Mouse (Mus musculus) MEL (cell line): ENCODE data around the gene Scn8a.

Experiments used
- CHD1 ChIP-seq: IDR thresholded peaks from 2 replicates; pipeline ENCODE4 v1.6.1; 2012; ENCODE audit warnings: low read depth, mild to moderate bottlenecking, inconsistent platforms, low read length, improper control_type of control experiment
- CTCF ChIP-seq, 3 experiments: IDR thresholded peaks in 2 of 3; conservative IDR thresholded peaks in 1 of 3; 2 replicates each; pipeline ENCODE4 v1.5.1; 2011 to 2012; ENCODE audit warnings: low read length in 3 of 3, low read depth in 2 of 3, mild to moderate bottlenecking in 2 of 3, improper control_type of control experiment in 1 of 3, inconsistent platforms in 1 of 3, mixed read lengths in 1 of 3, moderate library complexity in 1 of 3; ENCODE audit not compliant: control insufficient read depth in 1 of 3, insufficient read depth in 1 of 3, poor library complexity in 1 of 3, severe bottlenecking in 1 of 3
- GATA1 ChIP-seq: IDR thresholded peaks from 2 replicates; pipeline ENCODE4 v1.6.1; 2011; ENCODE audit warnings: low read depth, low read length, improper control_type of control experiment
- HCFC1 ChIP-seq: IDR thresholded peaks from 2 replicates; pipeline ENCODE4 v1.6.1; 2012; ENCODE audit warnings: low read depth, mild to moderate bottlenecking, inconsistent platforms, low read length, improper control_type of control experiment, moderate library complexity
- KAT2A ChIP-seq: conservative IDR thresholded peaks from 2 replicates; pipeline ENCODE4 v1.6.1; 2012; ENCODE audit warnings: low read depth, low read length, improper control_type of control experiment, inconsistent platforms
- MAZ ChIP-seq: IDR thresholded peaks from 2 replicates; pipeline ENCODE4 v1.6.1; 2012; ENCODE audit warnings: low read depth, mild to moderate bottlenecking, inconsistent platforms, low read length, improper control_type of control experiment
- POLR2A ChIP-seq, 2 experiments: IDR thresholded peaks; 2 replicates each; pipeline ENCODE4 v1.6.1; 2011 to 2012; ENCODE audit warnings: low read length in 2 of 2, mild to moderate bottlenecking in 2 of 2, control low read depth in 1 of 2, improper control_type of control experiment in 1 of 2, low read depth in 1 of 2, moderate library complexity in 1 of 2; ENCODE audit not compliant: control insufficient read depth in 1 of 2, insufficient read depth in 1 of 2, poor library complexity in 1 of 2
- POLR2AphosphoS2 ChIP-seq: IDR thresholded peaks from 2 replicates; pipeline ENCODE4 v1.6.1; 2011; ENCODE audit warnings: low read length, improper control_type of control experiment
- USF1 ChIP-seq: IDR thresholded peaks from 2 replicates; pipeline ENCODE4 v1.6.1; 2014; ENCODE audit warnings: low read depth, mild to moderate bottlenecking, inconsistent platforms, low read length, improper control_type of control experiment, moderate library complexity
- ZC3H11A ChIP-seq: IDR thresholded peaks from 2 replicates; pipeline ENCODE4 v1.6.1; 2012; ENCODE audit warnings: low read depth, mild to moderate bottlenecking, inconsistent platforms, low read length, improper control_type of control experiment
- ZKSCAN1 ChIP-seq: IDR thresholded peaks from 2 replicates; pipeline ENCODE4 v1.6.1; 2012; ENCODE audit warnings: low read depth, mild to moderate bottlenecking, inconsistent platforms, low read length, improper control_type of control experiment, moderate library complexity

DNA sequence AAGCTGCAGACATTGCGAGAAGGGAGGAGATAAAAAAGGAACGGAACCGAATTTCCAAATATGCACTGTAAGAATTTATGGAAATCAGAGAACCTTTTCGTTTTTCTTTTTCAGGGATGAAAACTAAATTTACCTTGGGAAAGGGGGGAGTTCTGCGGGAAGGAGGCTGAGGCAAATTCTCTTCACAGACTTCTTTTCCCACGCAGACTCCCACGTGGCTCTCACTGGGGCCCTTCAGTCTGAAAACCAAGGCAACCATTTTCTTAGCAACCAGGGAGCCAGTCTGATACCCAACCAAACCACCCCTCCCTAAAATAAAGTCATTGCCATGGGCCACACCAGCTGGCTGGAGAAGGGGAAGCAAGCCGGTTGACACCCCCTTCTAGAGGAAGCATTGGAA, 136.1 kb downstream of the Scn8a start:
- TF ChIP-seq ZKSCAN1 (no peak), CTCF (IDR thresholded peaks at IDR 0.05 in 2 of 3, conservative IDR thresholded peaks at IDR 0.05 in 1 of 3; ENCODE audit: control insufficient read depth in 1 of 3, insufficient read depth in 1 of 3, low read depth in 2 of 3, low read length in 3 of 3, poor library complexity in 1 of 3, severe bottlenecking in 1 of 3) (no peak), POLR2A (IDR thresholded peaks at IDR 0.05; ENCODE audit: control insufficient read depth in 1 of 2, insufficient read depth in 1 of 2, low read depth in 1 of 2, low read length in 2 of 2, poor library complexity in 1 of 2) (no peak), USF1 (no peak), MAZ (no peak), ZC3H11A (no peak), HCFC1 (no peak), GATA1 (no peak), POLR2AphosphoS2 (no peak), KAT2A (no peak), CHD1 (no peak)
